Mouse (Mus musculus): ENCODE results near the gene D5Ertd579e. TPM values are rescaled to one million over a fixed set of nuclear protein-coding genes. Genes with fewer than 3 reads are reported as not detected.

D5Ertd579e gene
- polyA plus RNA-seq, 1 experiment from 2014 or later = 33.3 TPM

- Histone ChIP-seq H3K27ac (replicated peaks) (no peak overlapping the region), H3K4me3 (no peak overlapping the region)
- 75% methylated on average over 5 of the region's 5 CpGs for WGBS
Observed at GRCm38 (mm10) chr5:36719135-36719534, 23.3 kb upstream of the D5Ertd579e start.

GRCm38 (mm10) chr5:36717889-36718288, 22.1 kb upstream of the D5Ertd579e start:
- Histone ChIP-seq H3K4me1 (replicated peaks) (peaks cover 5% of the 10 kb centered on the region), H3K27me3 (no peaks in the 10 kb centered on the region), H3K36me3 (no peaks in the 10 kb centered on the region), H3K9me3 (no peaks in the 10 kb centered on the region), H3K4me2 (no peak overlapping the region), H3K9ac (no peak overlapping the region), H3K4me3 (no peak overlapping the region), H3K27ac (replicated peaks) (no peak overlapping the region)
- 84% methylated on average over 3 of the region's 3 CpGs for WGBS
- no peak for ATAC-seq (ENCODE audit: low FRiP score, low read depth)

More at GRCm38 (mm10) chr5:36719135-36719534, 23.3 kb upstream of the D5Ertd579e start:
- H3K4me1 ChIP-seq (replicated peaks) = no peaks in the 10 kb centered on the region
- H3K9me3 ChIP-seq = no peaks in the 10 kb centered on the region
- H3K27me3 ChIP-seq = no peaks in the 10 kb centered on the region
- H3K4me2 ChIP-seq = no peak overlapping the region
- no peak for ATAC-seq (ENCODE audit: low FRiP score, low read depth)
- H3K36me3 ChIP-seq = no peaks in the 10 kb centered on the region
- H3K9ac ChIP-seq = no peak overlapping the region

- H3K4me3 ChIP-seq = no peak overlapping the region
Observed at GRCm38 (mm10) chr5:36716816-36717215, 21.0 kb upstream of the D5Ertd579e start.

GRCm38 (mm10) chr5:36714832-36715231, 19.0 kb upstream of the D5Ertd579e start:
- no peak for ATAC-seq (ENCODE audit: low FRiP score, low read depth)
- Histone ChIP-seq H3K4me3 (no peak overlapping the region), H3K9me3 (no peaks in the 10 kb centered on the region), H3K9ac (no peak overlapping the region), H3K27me3 (no peaks in the 10 kb centered on the region), H3K36me3 (no peaks in the 10 kb centered on the region), H3K27ac (replicated peaks) (no peak overlapping the region), H3K4me1 (replicated peaks) (peaks cover 9% of the 10 kb centered on the region), H3K4me2 (no peak overlapping the region)
- 72% methylated on average over 3 of the region's 3 CpGs for WGBS

More at GRCm38 (mm10) chr5:36716816-36717215, 21.0 kb upstream of the D5Ertd579e start:
- Histone ChIP-seq H3K4me1 (replicated peaks) (peaks cover 9% of the 10 kb centered on the region), H3K36me3 (no peaks in the 10 kb centered on the region), H3K27ac (replicated peaks) (no peak overlapping the region), H3K9ac (no peak overlapping the region), H3K4me2 (no peak overlapping the region), H3K9me3 (no peaks in the 10 kb centered on the region), H3K27me3 (no peaks in the 10 kb centered on the region)
- WGBS = 62% methylated on average over 2 of the region's 2 CpGs
- no peak for ATAC-seq (ENCODE audit: low FRiP score, low read depth)

DNA sequence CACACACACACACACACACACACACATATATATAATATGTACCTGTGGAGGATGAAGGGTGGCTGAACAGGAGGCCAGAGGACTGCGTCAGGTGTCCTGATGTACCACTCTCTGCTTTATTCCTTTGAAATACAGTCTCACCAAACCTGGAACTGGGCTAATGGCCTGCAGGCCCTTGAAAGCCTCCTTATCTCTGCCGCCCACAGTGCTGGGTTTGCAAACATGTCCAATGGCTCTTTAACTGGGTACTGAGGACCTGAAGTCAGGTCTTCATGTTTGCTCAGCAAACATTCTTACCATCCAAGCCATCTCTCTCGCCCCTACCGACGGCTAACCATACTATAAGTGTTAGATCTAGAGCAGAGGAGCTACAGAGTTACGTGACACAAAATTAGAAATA, 17.9 kb upstream of the D5Ertd579e start:
- no peak overlapping the region for H3K4me3 ChIP-seq
- H3K9me3 ChIP-seq = no peaks in the 10 kb centered on the region
- no peak for ATAC-seq (ENCODE audit: low FRiP score, low read depth)
- H3K27me3 ChIP-seq = no peaks in the 10 kb centered on the region; the same call in 1 of the 2 replicates
- no peak overlapping the region for H3K4me2 ChIP-seq
- H3K9ac ChIP-seq = no peak overlapping the region
- H3K27ac ChIP-seq (replicated peaks) = no peak overlapping the region
- no peaks in the 10 kb centered on the region for H3K36me3 ChIP-seq
- H3K4me1 ChIP-seq (replicated peaks) = peaks cover 9% of the 10 kb centered on the region
- 91% methylated on average over 6 of the region's 6 CpGs for WGBS

DNA sequence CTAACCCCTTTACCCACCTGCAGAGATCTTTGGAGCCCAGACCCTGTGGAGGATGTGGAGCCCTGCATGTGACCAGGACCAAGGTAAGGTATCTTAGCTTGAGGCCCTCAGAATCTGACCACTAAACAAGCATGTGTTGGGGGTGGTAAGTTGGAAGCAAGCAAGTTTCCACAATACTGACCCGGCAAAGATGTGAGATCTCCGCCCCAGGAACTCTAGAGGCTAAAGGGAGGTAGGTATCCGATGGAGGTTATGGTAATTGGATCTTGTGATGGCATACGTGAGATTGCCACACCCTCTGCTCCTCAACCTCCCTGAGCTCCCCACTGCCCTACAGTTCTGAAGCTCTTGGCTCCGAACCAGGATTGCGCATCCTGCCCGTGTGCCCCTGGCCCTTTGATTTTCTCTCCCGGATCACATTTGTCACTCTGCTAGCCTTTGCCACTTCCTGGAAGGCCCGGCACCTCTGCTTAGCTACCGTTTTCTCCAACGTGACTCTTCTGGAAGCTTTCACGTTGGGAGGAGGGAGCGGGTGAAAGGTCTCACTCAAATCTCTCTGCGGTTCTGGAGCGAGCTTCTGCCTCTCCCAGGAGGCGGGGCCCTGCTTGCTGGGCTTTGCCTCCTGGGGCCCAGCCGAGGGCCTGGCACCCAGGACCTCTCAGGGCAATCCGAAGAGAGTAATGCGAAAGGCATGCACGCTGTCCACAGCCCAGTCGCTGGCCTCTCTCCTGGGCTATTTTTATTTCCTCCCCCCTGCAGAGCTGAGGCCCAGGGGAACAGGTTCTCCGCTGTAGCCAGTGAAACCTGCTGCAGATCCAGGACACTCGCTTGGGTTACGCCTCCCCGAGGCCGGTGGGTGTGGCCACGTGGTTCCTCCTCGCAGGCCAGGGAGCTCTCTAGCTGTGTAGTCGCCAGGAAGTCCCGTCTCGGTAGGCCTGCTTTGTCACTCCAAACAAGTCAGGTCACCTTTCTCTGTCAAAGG, 17.0 kb upstream of the D5Ertd579e start:
- peaks cover 9% of the 10 kb centered on the region for H3K4me1 ChIP-seq (replicated peaks)
- 0 out of 2 replicates have a peak overlapping the region, but pooled peaks have one; percentile 15 for H3K4me3 ChIP-seq
- no peaks in the 10 kb centered on the region; the same call in 1 of the 2 replicates for H3K27me3 ChIP-seq
- no peaks in the 10 kb centered on the region for H3K36me3 ChIP-seq
- H3K4me2 ChIP-seq = peak overlapping the region; percentile 47
- H3K9me3 ChIP-seq = no peaks in the 10 kb centered on the region
- H3K9ac ChIP-seq = peak overlapping the region; percentile 21
- no peak overlapping the region for H3K27ac ChIP-seq (replicated peaks)
- peak; percentile 75; the same call in 1 of the 2 replicates for ATAC-seq (ENCODE audit: low FRiP score, low read depth)
- 9% methylated on average over 31 of the region's 31 CpGs for WGBS

GRCm38 (mm10) chr5:36711863-36712262, 16.0 kb upstream of the D5Ertd579e start:
- Histone ChIP-seq H3K27ac (replicated peaks) (no peak overlapping the region), H3K9me3 (no peaks in the 10 kb centered on the region), H3K4me1 (replicated peaks) (peaks cover 9% of the 10 kb centered on the region), H3K36me3 (no peaks in the 10 kb centered on the region), H3K4me3 (no peak overlapping the region), H3K4me2 (no peak overlapping the region), H3K27me3 (no peaks in the 10 kb centered on the region; the same call in 1 of the 2 replicates), H3K9ac (no peak overlapping the region)
- ATAC-seq (ENCODE audit: low FRiP score, low read depth) = no peak
- WGBS = 56% methylated on average over 5 of the region's 5 CpGs

GRCm38 (mm10) chr5:36705792-36706191, 10.0 kb upstream of the D5Ertd579e start:
- no peak for ATAC-seq (ENCODE audit: low FRiP score, low read depth)

DNA sequence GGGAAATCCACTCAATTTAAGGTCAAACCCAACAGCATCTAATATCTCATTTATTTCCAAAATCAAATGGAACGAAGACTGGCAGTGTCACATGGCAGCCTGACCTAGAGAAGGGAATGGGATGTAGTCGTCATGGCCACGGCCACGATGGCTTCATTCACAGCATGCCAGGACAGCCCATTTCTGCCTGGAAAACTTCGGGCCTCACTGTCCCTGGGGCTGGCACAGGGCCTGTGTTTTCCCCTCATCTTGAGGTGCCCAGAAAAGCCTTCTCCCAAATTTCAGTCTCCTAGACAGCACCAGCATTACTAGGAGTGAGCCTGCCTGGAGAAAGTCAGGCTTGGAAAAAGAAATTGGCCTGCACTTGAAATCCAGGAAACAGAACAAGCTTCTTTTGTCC, 9.6 kb upstream of the D5Ertd579e start:
- Histone ChIP-seq H3K4me3 (no peak overlapping the region), H3K9ac (no peak overlapping the region), H3K27ac (replicated peaks) (no peak overlapping the region), H3K9me3 (no peaks in the 10 kb centered on the region), H3K36me3 (no peaks in the 10 kb centered on the region), H3K4me2 (no peak overlapping the region), H3K4me1 (replicated peaks) (no peaks in the 10 kb centered on the region), H3K27me3 (no peaks in the 10 kb centered on the region; the same call in 1 of the 2 replicates)
- no peak; the same call in 1 of the 2 replicates for ATAC-seq (ENCODE audit: low FRiP score, low read depth)
- 79% methylated on average over 5 of the region's 5 CpGs for WGBS

More at GRCm38 (mm10) chr5:36705792-36706191, 10.0 kb upstream of the D5Ertd579e start:
- no peak overlapping the region for H3K4me3 ChIP-seq
- no peaks in the 10 kb centered on the region for H3K4me1 ChIP-seq (replicated peaks)
- H3K27ac ChIP-seq (replicated peaks) = no peak overlapping the region
- H3K4me2 ChIP-seq = no peak overlapping the region
- H3K36me3 ChIP-seq = no peaks in the 10 kb centered on the region
- WGBS = 81% methylated on average over 5 of the region's 5 CpGs
- H3K9ac ChIP-seq = no peak overlapping the region
- no peaks in the 10 kb centered on the region for H3K9me3 ChIP-seq
- no peaks in the 10 kb centered on the region; the same call in 1 of the 2 replicates for H3K27me3 ChIP-seq

GRCm38 (mm10) chr5:36704684-36705083, 8.9 kb upstream of the D5Ertd579e start:
- Histone ChIP-seq H3K4me1 (replicated peaks) (no peaks in the 10 kb centered on the region), H3K27me3 (no peaks in the 10 kb centered on the region; the same call in 1 of the 2 replicates), H3K27ac (replicated peaks) (no peak overlapping the region), H3K36me3 (no peaks in the 10 kb centered on the region), H3K9ac (no peak overlapping the region), H3K4me3 (no peak overlapping the region), H3K4me2 (no peak overlapping the region), H3K9me3 (no peaks in the 10 kb centered on the region)
- whole genome bisulfite sequencing = 79% methylated on average over 6 of the region's 6 CpGs
- ATAC-seq (ENCODE audit: low FRiP score, low read depth) = no peak

DNA sequence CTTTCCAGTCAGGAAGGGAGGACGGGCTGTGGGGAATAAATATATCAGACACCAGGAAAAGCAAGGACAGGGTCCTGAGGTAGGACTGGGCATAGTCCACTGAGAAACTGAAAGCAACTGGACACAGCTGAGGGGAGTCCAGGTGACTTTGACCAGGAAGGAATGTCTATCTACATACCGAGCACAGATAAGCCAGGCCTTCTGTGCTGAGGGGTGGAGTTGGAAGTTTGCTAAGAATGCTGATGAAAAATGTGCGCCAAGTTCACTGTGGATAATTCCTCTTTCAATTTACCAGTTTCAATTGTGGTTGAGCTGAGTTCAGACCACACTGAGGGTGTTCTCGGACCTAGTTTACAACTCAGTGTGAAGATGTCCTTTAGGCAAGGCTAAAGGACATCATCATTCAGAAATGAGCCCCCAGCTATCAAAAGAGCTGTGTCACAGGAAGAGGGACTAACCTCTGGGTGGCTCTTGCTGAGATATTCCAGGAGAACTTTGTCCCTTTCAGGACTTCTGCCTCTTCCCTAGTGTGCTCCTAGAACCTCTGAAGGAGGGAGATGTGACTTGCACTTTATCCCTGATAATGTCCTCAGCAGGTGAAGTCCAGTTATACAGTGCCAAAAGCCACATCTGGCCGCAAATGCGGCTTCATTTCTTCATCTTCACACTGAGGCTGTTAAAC, 5.3 kb upstream of the D5Ertd579e start:
- Histone ChIP-seq H3K9ac (no peak overlapping the region), H3K4me2 (no peak overlapping the region), H3K36me3 (no peaks in the 10 kb centered on the region), H3K4me1 (replicated peaks) (peaks cover 7% of the 10 kb centered on the region; the same call in 1 of the 2 replicates), H3K9me3 (no peaks in the 10 kb centered on the region), H3K27ac (replicated peaks) (no peak overlapping the region), H3K27me3 (no peaks in the 10 kb centered on the region), H3K4me3 (no peak overlapping the region)
- 83% methylated on average over 6 of the region's 6 CpGs for WGBS
- ATAC-seq (ENCODE audit: low FRiP score, low read depth) = no peak

- H3K27ac ChIP-seq (replicated peaks) = no peak overlapping the region
- no peak overlapping the region for H3K4me2 ChIP-seq
- H3K27me3 ChIP-seq = no peaks in the 10 kb centered on the region
- H3K4me3 ChIP-seq = no peak overlapping the region
- H3K36me3 ChIP-seq = no peaks in the 10 kb centered on the region
- no peak for ATAC-seq (ENCODE audit: low FRiP score, low read depth)
- H3K9me3 ChIP-seq = no peaks in the 10 kb centered on the region
- 83% methylated on average over 5 of the region's 5 CpGs for WGBS
- no peak overlapping the region for H3K9ac ChIP-seq
- H3K4me1 ChIP-seq (replicated peaks) = peaks cover 18% of the 10 kb centered on the region
Observed at GRCm38 (mm10) chr5:36698689-36699088, 2.9 kb upstream of the D5Ertd579e start.

Measured in hindbrain, embryonic 15.5 days (tissue).